Mouse (Mus musculus) stomach, embryonic 16.5 days (tissue): ENCODE measurements at regions not wholly inside any gene's neighbourhood (a gene's known extent, or its start where the extent isn't known, plus 50 kb on each side); places are given as distances from the start of the nearest gene placed in this dataset.

ENCODE experiments used
- ATAC-seq: fragments of 200-750 bp; cut with Nextera tagmentation; 2 replicates; pipeline ENCODE4 v1.8.0; 2017; ENCODE audit warnings: moderate number of reproducible peaks, moderate TSS enrichment; ENCODE audit not compliant: insufficient read depth, low FRiP score
- H3K27ac ChIP-seq: fragments of 300-500 bp; sonication (generic); 2 replicates; pipeline ENCODE4 v1.5.1; 2014; ENCODE audit warnings: low read length
- H3K27me3 ChIP-seq: fragments of 300-500 bp; sonication (generic); 2 replicates; pipeline ENCODE4 v1.6.1; 2014; ENCODE audit warnings: low read length, control low read depth, mixed read lengths; ENCODE audit not compliant: control insufficient read depth, insufficient read depth
- H3K36me3 ChIP-seq: fragments of 300-500 bp; sonication (generic); 2 replicates; pipeline ENCODE4 v1.6.1; 2014; ENCODE audit warnings: low read length; ENCODE audit not compliant: control insufficient read depth, insufficient read depth
- H3K4me1 ChIP-seq: fragments of 300-500 bp; sonication (generic); 2 replicates; pipeline ENCODE4 v1.6.1; 2014; ENCODE audit warnings: low read length, control low read depth, mixed read lengths; ENCODE audit not compliant: control insufficient read depth, insufficient read depth
- H3K4me2 ChIP-seq: fragments of 300-500 bp; sonication (generic); 2 replicates; pipeline ENCODE4 v1.6.1; 2014; ENCODE audit warnings: low read depth, low read length, mixed read lengths
- H3K4me3 ChIP-seq: fragments of 300-500 bp; sonication (generic); replicated peaks from 2 replicates; pipeline ENCODE4 v1.5.1; 2014; ENCODE audit warnings: mild to moderate bottlenecking, low read length
- H3K9ac ChIP-seq: fragments of 300-500 bp; sonication (generic); 2 replicates; pipeline ENCODE4 v1.6.1; 2014; ENCODE audit warnings: low read length
- H3K9me3 ChIP-seq: fragments of 300-500 bp; sonication (generic); replicated peaks from 2 replicates; pipeline ENCODE4 v1.6.1; 2016; ENCODE audit warnings: low read length, control low read depth; ENCODE audit not compliant: control insufficient read depth
- WGBS: fragments of 180-500 bp; shearing (Covaris S2); extraction: QIAGEN DNeasy Blood & Tissue Kit; methylation state at CpG from one replicate; pipeline ENCODE4 v1.1.7; 2014; 5-methylcytosine and 5-hydroxymethylcytosine counted together

DNA sequence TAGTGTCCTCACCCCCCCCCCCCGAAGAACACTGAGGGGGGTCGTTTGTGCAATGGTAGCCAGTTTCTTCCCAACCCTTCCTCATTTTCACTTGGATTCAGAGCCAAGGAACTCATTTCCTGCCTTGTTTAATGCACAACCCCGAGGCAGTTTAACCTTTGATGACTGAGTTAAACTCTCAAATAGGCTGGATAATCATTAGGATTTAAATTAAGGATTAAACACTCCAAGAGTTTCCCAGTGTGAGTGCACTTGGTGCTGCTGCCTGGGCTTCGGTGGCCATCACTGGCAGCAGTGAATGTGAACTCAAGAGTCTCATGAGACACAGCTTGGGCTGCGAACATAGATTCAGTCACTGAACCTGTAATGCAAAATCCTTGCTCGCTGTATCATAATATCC lies 124.7 kb upstream of the St8sia2 start:
- H3K27me3 ChIP-seq, result no peaks in the 10 kb centered on the region
- 64% methylated on average over 6 of the region's 6 CpGs for WGBS
- no peak overlapping the region for H3K4me2 ChIP-seq
- H3K9me3 ChIP-seq, result no peaks in the 10 kb centered on the region
- ATAC-seq, result no peak
- no peaks in the 10 kb centered on the region for H3K4me1 ChIP-seq
- no peak overlapping the region for H3K9ac ChIP-seq
- no peaks in the 10 kb centered on the region for H3K36me3 ChIP-seq
- no peak overlapping the region for H3K4me3 ChIP-seq
- no peak overlapping the region for H3K27ac ChIP-seq

DNA sequence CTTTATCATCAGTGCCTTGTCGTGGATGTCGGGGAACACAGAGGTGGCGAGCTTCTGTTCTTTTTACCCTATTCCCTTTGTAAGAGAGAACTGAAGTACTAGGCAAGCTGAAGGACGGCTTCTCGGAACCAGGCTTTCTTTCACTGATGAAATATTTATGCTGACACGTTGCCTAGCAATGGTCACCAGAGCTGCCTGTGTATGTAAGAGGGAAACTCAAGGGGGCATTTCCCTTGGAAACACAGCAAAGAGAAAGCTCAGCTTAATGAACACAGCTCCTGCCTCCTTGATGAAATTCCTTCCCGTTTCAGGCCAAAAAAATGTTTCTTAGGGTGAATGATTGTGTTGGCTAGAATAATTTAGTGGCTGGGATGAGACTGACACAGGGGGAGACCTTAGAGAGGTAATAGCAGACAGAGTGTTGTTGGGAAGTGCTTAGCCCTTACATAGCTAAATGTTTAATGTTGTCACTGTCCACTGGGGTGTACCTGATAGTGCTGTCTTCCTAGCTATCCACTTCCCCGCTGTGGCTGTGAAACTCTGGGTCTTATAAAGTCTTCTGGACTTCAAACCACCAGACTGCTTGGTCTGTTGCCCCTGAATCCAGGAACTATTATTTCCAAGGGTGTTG lies 116.8 kb upstream of the St8sia2 start:
- Histone ChIP-seq H3K9ac (no peak overlapping the region), H3K4me2 (no peak overlapping the region), H3K27me3 (no peaks in the 10 kb centered on the region), H3K9me3 (no peaks in the 10 kb centered on the region), H3K36me3 (no peaks in the 10 kb centered on the region), H3K27ac (no peak overlapping the region), H3K4me3 (no peak overlapping the region), H3K4me1 (no peaks in the 10 kb centered on the region)
- WGBS, result 57% methylated on average over 8 of the region's 8 CpGs
- ATAC-seq, result no peak

DNA sequence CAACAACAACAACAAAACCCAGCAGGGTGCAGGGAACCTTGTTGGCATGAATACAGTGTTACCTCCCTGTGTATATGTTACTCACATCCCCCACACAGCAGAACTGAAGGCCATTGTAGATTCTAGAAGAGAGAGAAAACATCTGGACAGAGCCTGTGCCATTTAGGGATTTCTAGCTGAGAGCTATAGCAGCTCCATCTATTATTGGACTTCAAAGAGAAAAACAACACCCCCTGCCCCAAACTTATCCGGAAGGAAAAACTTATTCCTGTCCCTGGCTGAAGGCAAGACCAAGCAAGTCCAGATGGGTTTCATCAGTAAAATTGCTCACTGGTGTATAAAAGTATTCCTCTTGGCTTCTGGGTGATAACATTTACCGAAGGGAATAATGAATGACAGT lies 98.6 kb upstream of the St8sia2 start:
- WGBS, result 31% methylated on average over 2 of the region's 2 CpGs
- H3K9me3 ChIP-seq, result no peaks in the 10 kb centered on the region
- no peak overlapping the region for H3K4me2 ChIP-seq
- H3K4me1 ChIP-seq, result peaks cover 6% of the 10 kb centered on the region; the same call in 1 of the 2 replicates
- H3K27ac ChIP-seq, result no peak overlapping the region
- ATAC-seq, result peak; percentile 53; the same call in 1 of the 2 replicates
- H3K4me3 ChIP-seq, result no peak overlapping the region
- H3K36me3 ChIP-seq, result no peaks in the 10 kb centered on the region
- no peaks in the 10 kb centered on the region for H3K27me3 ChIP-seq
- no peak overlapping the region for H3K9ac ChIP-seq

DNA sequence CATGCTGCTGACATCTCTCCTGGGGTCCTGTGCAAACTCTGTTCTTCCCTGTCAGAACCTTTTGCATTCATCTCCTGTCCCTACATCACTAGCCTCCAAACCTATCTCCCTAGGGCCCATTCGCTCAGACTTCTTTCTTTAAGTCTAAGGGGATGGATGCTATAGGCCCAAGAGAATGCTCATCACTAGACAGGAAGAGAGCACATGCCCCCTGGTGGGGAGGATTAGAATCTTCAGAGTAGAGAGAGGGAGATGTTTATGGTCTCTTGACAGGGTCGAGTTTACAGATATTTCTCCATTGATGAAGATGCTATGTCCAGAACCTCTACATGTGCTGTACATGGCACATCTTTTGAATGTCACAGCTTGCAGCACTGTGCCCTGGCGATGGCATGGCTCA lies 94.9 kb upstream of the St8sia2 start:
- Histone ChIP-seq H3K36me3 (no peaks in the 10 kb centered on the region), H3K4me1 (peaks cover 6% of the 10 kb centered on the region; the same call in 1 of the 2 replicates), H3K4me3 (no peak overlapping the region), H3K9ac (no peak overlapping the region), H3K27me3 (no peaks in the 10 kb centered on the region), H3K27ac (no peak overlapping the region), H3K9me3 (no peaks in the 10 kb centered on the region), H3K4me2 (no peak overlapping the region)
- no peak for ATAC-seq
- 72% methylated on average over 3 of the region's 3 CpGs for WGBS

DNA sequence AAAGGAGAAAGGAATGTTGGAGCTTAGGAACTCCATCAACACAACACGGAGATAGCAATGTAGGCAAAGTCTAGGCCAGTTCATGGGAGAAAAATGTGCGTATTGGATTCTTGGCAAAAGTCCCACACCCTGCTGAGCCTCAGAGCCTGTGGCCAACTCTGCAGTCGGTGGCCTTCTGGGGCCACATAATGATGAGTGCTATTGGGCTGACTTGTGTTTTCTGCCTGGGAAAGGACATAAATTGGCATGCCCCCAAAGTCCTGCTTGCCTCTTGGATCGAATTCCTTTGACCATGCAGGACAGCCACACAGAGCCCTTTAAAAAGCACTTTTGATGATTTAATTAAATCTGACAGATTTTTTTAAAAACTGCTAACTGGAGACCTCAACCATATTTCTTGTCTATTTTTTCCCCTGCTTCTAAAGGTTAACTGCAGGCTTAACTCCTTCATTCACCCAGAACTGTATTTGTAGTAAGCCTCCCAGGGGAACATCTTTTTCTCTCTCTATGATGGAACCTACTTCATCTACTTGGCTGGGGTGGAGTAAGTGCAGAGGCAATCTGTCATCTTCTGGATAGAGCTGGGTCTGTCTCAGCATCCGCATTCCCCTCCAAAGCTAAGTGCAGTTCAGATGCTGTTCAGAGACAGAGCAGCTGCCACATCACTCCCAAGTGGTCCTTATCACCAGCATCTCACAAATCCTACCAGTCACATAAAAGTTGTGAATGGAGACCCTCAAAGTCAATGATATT lies 93.9 kb upstream of the St8sia2 start:
- Histone ChIP-seq H3K9me3 (no peaks in the 10 kb centered on the region), H3K27ac (no peak overlapping the region), H3K36me3 (no peaks in the 10 kb centered on the region), H3K4me1 (peaks cover 6% of the 10 kb centered on the region; the same call in 1 of the 2 replicates), H3K4me2 (no peak overlapping the region), H3K9ac (no peak overlapping the region), H3K4me3 (no peak overlapping the region), H3K27me3 (no peaks in the 10 kb centered on the region)
- WGBS, result 32% methylated on average over 5 of the region's 5 CpGs
- ATAC-seq, result peak; percentile 87

DNA sequence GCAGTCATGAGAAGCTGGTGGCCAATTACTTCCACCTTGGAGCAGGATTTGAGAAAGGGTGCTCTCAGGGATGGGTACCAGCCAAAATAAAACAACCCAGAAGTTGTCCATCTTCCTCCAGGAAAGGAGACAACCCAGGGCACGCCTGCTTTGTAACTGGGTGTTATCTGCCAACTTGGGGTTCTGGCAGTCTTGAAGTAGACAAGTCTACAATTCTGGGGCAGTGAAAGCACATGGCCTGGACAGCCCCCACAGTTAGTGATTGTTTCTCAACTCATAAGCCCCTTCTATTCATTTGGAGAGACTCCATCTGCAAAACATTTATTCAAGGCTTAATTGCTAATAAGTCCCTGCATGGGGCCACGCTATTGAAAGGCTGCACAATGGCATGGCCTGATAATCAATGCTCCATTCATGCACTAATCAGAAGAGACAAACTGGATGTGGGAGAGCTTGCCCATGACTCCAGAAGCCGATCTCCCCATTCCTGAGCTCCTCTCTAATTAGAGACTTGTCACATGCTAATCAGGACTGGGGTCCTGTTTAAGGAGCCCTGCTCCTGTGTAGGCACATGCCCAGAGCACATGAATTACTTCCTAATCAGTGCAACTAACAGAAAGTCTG lies 78.0 kb upstream of the St8sia2 start:
- Histone ChIP-seq H3K9ac (no peak overlapping the region), H3K4me2 (no peak overlapping the region), H3K27me3 (no peaks in the 10 kb centered on the region), H3K9me3 (no peaks in the 10 kb centered on the region), H3K4me1 (no peaks in the 10 kb centered on the region), H3K4me3 (no peak overlapping the region), H3K36me3 (no peaks in the 10 kb centered on the region), H3K27ac (no peak overlapping the region)
- no peak for ATAC-seq
- WGBS, result 67% methylated on average over 3 of the region's 3 CpGs

DNA sequence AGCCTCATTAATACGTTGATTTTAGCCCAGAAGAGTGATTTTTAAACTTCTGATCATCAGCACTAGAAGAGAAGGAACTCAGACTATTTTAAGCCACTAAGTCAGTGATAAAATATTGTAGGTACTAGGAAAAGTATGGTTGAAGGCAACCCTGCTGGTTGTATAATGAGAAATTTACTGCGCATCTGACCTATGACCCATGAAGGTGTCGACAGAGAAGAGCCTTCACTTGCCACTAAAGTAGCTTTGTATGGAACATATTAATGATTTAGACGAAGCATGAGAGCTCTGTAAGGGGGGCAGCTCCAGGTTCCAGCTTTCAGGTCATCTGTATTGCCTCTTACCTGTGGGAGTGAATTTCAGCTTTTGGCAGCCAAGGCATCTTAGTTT lies 67.4 kb upstream of the St8sia2 start:
- Histone ChIP-seq H3K36me3 (no peaks in the 10 kb centered on the region), H3K4me3 (no peak overlapping the region), H3K4me1 (no peaks in the 10 kb centered on the region), H3K9me3 (no peaks in the 10 kb centered on the region), H3K4me2 (no peak overlapping the region), H3K27ac (no peak overlapping the region), H3K9ac (no peak overlapping the region), H3K27me3 (no peaks in the 10 kb centered on the region)
- 60% methylated on average over 4 of the region's 4 CpGs for WGBS
- ATAC-seq, result no peak

DNA sequence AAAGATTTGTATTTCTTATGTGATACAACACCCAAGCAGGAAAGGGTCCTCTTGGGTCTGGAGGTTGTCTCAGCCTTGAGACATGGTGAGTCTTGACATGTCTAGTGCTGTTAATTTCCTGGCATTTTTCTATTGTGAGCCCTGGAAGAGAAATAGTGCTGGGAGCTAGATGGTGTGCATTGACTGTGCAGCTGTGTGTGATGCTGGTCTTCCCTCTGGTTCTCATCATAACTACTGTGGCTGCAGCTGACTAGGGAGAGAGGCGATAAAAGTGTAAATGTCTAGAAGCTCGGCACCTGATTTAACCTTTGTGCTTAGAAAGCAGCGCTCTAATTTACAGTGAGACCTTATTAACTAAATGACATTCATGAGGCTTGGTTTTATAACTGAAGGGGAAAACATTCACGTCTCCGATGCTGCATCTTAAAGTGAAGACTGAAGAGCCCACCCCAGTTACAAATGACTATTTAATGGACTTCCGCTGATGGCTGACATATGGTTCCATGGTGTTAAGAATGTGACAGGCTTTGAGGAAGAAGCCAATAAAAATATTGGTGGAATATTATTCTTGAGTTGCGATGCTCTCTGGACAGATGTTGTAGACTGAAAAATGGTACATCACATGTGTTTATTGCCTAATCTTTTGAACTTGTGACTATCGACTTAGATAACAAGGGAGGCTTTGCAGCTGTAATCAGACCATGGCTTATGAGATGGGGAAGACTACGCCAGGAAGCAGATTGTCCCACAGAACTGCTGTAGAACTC lies 66.8 kb upstream of the St8sia2 start:
- WGBS, result 58% methylated on average over 9 of the region's 9 CpGs
- ATAC-seq, result no peak
- no peak overlapping the region for H3K9ac ChIP-seq
- H3K4me3 ChIP-seq, result no peak overlapping the region
- no peaks in the 10 kb centered on the region for H3K27me3 ChIP-seq
- no peaks in the 10 kb centered on the region for H3K9me3 ChIP-seq
- H3K4me2 ChIP-seq, result no peak overlapping the region
- no peaks in the 10 kb centered on the region for H3K4me1 ChIP-seq
- no peaks in the 10 kb centered on the region for H3K36me3 ChIP-seq
- H3K27ac ChIP-seq, result no peak overlapping the region

DNA sequence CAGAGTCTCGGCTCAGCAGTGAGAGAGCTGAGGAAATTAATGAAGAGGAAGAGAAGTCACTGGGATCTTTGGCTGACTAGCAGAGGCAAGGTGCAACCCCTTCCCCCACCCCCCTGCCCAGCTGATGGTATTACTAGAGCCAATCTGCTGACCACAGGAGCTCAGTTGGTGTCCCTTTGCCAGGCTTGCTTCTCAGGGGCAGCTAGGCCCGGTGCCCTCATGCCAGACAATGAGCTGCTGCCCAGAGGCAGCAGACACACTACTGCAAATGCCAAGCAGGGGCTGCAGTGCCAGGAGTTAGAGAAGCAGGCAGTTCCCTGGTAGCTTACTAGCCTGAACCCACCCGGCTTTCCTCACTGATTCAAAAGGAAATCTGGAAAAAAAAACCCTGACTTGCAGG lies 59.1 kb upstream of the St8sia2 start:
- no peaks in the 10 kb centered on the region for H3K4me1 ChIP-seq
- H3K27ac ChIP-seq, result no peak overlapping the region
- ATAC-seq, result no peak
- WGBS, result 52% methylated on average over 3 of the region's 3 CpGs
- no peaks in the 10 kb centered on the region for H3K9me3 ChIP-seq
- no peaks in the 10 kb centered on the region for H3K27me3 ChIP-seq
- no peak overlapping the region for H3K4me3 ChIP-seq
- H3K4me2 ChIP-seq, result no peak overlapping the region
- no peaks in the 10 kb centered on the region for H3K36me3 ChIP-seq
- no peak overlapping the region for H3K9ac ChIP-seq
